Mouse (Mus musculus): ENCODE measurements around the gene Tomm40.
A peak's percentile ranks its signal among the peaks of the same experiment; 100 is the strongest.

Gene Tomm40

GRCm38 (mm10) chr7:19686521-19686920, 28.7 kb downstream of the Tomm40 start:
- DNase-seq (ENCODE audit: low spot score) = no peak

GRCm38 (mm10) chr7:19685374-19685773, 29.9 kb downstream of the Tomm40 start:
- no peak for DNase-seq (ENCODE audit: low spot score)

- DNase-seq (ENCODE audit: low spot score) = no peak
Measured at GRCm38 (mm10) chr7:19683771-19684201, 31.5 kb downstream of the Tomm40 start.

GRCm38 (mm10) chr7:19682979-19683378, 32.3 kb downstream of the Tomm40 start:
- no peak for DNase-seq (ENCODE audit: low spot score)

GRCm38 (mm10) chr7:19681202-19681694, 34.0 kb downstream of the Tomm40 start, which contains the start of the genes Gm44805 and Apoc4:
Gene Gm44805 (minus strand): TSS chr7:19681423.
Gene Apoc4 (minus strand): TSS chr7:19681479.
- DNase-seq (ENCODE audit: low spot score) = no peak

- no peak for DNase-seq (ENCODE audit: low spot score)
Measured at GRCm38 (mm10) chr7:19680702-19681101, 34.5 kb downstream of the Tomm40 start.

GRCm38 (mm10) chr7:19678901-19679300, 36.3 kb downstream of the Tomm40 start:
- no peak for DNase-seq (ENCODE audit: low spot score)

- DNase-seq (ENCODE audit: low spot score) = no peak
Measured at GRCm38 (mm10) chr7:19677872-19678271, 37.4 kb downstream of the Tomm40 start, which contains the start of gene Apoc2. Gene Apoc2 (minus strand): TSS chr7:19677941.

GRCm38 (mm10) chr7:19676662-19677061, 38.6 kb downstream of the Tomm40 start:
- DNase-seq (ENCODE audit: low spot score) = no peak

- no peak for DNase-seq (ENCODE audit: low spot score)
Measured at GRCm38 (mm10) chr7:19675824-19676223, 39.4 kb downstream of the Tomm40 start.

GRCm38 (mm10) chr7:19673083-19673699, 42.0 kb downstream of the Tomm40 start:
- no peak for DNase-seq (ENCODE audit: low spot score)

GRCm38 (mm10) chr7:19671511-19671910, 43.7 kb downstream of the Tomm40 start:
- no peak for DNase-seq (ENCODE audit: low spot score)

- peak; percentile 73 for DNase-seq (ENCODE audit: low spot score)
Measured at GRCm38 (mm10) chr7:19668947-19669721, 46.1 kb downstream of the Tomm40 start.

- no peak for DNase-seq (ENCODE audit: low spot score)
Measured at GRCm38 (mm10) chr7:19667434-19667833, 47.8 kb downstream of the Tomm40 start.

GRCm38 (mm10) chr7:19666750-19667149, 48.5 kb downstream of the Tomm40 start:
- no peak for DNase-seq (ENCODE audit: low spot score)

- DNase-seq (ENCODE audit: low spot score) = peak; percentile 96
Measured at GRCm38 (mm10) chr7:19664955-19665841, 50.0 kb downstream of the Tomm40 start, which contains the start of gene Clptm1. Gene Clptm1 (minus strand): TSS chr7:19665033.

GRCm38 (mm10) chr7:19664455-19664954, 50.7 kb downstream of the Tomm40 start:
- no peak for DNase-seq (ENCODE audit: low spot score)

GRCm38 (mm10) chr7:19663940-19664339, 51.3 kb downstream of the Tomm40 start:
- peak; percentile 17 for DNase-seq (ENCODE audit: low spot score)

- no peak for DNase-seq (ENCODE audit: low spot score)
Measured at GRCm38 (mm10) chr7:19652614-19653013, 62.6 kb downstream of the Tomm40 start.
